Mouse (Mus musculus) urinary bladder, postnatal 10 days (tissue): ENCODE data around the gene Kidins220.
A peak's percentile ranks its signal among the peaks of the same experiment; 100 is the strongest.

ENCODE experiments used
- DNase-seq: peaks from one replicate; pipeline ENCODE4 v3.0.0; 2022; ENCODE audit warnings: low spot score

Gene Kidins220

DNA sequence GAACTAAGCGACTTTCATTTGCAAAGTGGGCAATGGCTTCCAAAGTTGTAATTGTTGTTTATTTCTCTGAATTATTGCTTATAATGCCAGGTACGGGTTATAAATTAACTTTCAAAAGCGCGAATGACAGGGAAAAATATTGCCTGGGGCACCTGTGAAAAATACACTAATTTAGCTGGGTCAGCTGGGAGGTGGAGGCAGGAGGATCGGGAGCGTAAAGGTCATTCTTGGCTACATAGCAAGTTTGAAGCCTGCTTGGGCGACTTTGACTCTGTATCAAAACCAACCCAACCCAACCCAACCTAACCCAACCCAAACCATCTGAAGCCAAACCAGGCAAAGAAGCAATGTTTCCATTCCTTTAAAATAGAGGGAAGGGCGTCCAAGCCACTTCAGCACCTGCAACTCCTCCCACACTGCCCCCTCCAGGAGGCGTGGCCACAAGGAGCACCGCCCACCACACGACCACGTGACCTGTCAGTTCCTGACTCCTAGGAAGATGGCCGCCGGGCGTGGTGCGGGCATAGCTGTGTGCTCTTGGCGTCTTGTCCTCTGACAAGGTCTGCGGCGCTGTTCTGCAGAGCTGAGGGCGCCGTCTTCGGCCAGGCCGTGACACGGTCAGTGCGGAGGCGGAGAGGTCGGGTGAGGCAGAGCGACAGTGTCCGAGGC, at the start of gene Kidins220:
Gene Kidins220 (plus strand): TSS at position 480 of the 669 bp plus-strand sequence.
- DNase-seq: peak; percentile 85

DNA sequence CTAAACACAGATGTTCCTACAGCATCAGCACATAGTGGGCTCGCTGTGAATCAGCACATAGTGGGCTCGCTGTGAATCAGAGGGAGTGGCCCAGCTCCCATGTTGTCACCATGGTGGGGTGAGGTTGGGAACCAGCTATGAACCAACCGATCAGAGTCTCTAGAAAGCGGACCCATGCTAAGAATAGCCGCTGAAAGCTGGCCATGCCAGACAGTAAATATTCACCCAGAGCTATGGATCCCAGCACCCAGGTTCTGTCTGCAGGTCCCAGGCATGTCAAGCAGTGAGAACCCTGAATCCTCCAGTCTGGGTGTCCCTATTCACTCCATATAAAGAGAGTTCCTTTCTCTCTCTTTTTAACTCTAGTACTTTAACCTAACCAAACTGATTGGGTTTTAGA, 49.4 kb upstream of the Kidins220 start:
- DNase-seq: no peak

DNA sequence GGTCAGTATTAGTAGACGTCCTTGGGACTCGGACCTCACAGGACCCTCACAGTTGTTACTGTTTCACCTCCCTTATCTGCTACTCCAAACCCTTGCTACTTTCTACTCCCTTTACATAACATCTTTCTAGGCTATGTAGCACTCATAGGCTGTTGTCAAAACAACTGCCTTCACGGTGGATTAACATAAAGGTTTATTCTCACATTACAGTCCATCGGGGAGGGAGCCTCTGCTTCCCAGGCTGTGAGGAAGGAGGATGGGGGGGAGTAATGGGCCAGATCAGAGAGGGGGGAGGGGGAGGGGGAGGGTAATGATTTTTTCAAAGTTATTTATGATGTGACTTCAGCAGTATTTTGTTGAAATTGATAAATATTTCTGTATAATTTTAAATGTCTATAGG, 49.0 kb upstream of the Kidins220 start:
- no peak for DNase-seq

DNA sequence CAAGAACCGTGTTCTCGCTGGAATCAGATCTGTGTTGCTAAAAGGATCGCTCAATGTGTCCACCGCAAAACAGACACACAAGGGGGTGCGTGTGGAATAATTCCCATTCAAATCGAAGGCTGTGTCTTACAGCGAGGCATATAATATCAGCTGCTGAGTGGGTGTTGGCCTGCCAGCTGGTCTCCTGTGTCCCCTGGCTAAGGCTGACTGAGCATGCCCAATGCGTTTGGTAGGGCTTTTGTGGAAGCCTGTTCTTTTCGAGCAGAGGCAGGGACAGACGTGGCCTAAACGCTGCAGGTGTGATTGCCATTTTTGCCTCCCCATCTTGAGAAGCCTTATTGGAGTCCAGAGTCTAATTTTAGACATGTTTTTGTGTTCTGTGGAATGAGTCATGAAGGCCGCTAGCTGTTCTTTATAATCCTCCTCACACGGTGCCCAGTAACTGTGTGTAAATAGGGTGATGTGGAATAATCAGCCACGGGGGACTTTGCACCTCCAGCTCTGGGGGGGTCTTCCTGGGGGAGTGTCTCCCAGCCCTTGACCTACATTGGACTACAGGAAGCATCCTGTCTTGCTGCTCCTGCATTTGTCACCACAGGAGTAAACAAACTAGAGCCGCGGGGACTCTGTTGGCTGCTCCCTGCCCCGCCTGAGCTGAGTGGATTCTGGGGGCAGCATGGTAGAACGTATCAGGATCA, 46.5 kb upstream of the Kidins220 start:
- no peak for DNase-seq

DNA sequence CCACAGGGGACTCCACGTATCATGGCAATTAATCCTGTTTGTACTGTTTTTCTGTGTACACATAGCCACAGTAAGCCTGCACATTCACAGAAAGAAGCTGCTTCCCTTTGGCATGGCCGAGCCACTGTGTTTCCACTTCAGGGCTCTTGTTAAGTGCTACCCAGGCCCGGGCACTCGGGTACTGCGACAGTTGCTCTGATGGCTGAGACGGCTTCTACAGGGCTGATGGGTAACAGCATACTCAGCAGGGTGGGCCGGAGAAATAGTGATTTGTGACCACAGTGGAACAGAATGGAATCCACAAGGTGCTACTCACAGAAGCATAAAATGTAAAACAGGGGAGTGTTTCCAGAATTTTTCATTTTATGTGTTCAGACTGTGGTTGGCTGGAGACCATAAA, 45.7 kb upstream of the Kidins220 start:
- no peak for DNase-seq

DNA sequence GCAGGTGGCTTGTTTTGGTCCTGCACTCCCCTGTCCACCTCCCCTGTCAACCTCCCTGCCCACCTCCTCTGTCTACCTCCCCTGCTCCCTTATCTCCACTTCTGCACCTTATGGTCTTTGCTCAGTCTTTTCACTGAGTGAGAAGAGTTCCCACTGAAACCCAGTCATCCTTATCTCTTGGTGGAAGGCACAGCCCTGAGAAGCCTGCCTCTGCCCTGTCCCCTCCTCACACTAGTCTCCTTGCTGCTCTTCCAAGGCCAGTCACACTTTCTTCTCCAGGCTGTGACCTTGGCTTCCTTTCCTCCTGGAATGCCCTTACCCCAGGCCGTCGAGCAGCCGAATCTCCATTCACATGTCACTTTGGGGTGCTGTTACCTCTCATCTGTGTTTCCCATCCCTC, 44.0 kb upstream of the Kidins220 start:
- no peak for DNase-seq

DNA sequence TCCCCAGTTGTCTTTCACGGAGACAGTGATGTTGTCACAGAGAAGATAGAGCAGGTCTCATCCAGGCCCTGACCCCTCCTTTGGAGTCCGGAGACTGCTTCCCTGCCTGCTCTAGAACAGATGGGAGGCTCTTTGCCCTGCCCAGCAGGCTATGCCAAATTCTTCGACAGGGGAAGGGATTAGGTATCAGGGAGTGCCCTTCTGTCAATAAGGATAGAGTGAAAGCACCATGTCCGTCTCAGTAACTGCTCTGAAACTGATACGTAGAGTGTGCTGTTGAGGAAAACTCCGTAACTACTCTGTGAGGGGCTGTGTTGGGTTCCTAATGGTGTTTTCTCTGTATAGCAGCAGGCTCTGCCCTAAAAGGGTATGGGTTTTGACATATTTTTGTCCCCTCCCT, 42.6 kb upstream of the Kidins220 start:
- no peak for DNase-seq

DNA sequence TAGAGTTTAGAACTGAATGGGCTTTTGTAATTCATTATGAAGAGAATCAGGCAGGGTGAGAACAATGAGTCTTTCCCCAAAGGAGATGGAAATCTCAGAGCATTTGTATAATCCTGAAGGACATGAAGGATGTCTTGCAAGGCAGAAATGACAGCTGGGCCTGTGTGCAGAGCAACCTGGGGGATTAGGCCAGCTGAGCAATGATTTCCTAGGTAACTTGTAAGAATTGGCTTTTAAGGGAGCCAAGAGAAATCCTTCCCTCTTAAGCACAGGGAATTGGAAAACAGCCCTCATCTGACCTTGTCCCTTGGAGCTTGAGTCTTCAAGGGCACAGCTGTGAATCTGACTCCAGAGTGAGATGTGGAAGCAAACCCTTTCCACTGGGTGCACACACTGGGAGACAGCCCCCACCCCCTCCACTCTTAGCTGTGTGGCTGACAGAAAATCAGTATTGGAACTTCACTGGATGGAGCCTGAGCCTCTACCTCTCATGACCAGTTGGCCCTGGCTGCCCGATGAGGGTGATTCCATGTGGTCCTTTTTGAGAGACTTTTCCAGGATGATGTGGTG, 41.4 kb upstream of the Kidins220 start:
- DNase-seq: no peak

DNA sequence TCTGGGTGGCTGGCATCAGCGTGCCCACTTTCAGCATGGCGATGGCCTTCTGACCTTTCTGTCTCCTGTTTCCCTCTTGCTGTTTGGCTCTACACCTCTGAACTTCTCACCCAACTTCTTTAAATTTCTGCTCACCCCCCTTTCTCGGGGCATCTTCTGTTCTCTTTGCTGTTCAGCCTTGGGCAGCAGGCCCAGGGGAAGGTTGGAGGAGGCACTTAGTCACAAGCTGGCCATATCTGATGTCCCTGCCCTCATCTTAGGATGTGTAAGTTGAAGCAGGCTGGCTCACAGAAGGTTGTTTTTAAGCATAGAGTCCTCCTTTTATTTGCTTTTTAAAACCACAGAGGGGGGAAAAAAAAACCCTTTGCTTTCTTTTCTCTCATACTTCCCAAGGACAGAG, 40.7 kb upstream of the Kidins220 start:
- DNase-seq: no peak

DNA sequence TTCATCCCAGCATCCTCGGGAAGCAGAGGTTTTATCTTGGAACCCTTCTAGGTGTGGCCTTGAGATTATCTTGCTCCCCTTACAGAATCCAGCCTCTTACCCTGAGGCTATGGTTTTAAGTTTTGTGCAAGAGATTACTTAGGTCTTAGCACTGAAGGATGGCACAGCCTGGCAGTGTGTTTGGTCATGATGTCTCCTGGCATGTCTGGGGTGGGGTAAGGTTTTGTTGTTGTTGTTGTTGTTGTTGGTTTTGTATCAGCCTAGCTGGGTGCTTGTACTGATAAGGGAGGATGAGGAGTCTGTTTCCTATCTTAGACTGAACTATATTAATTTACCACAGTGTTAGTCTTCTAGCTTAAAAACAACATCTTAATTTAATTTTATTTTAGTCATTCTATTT, 38.4 kb upstream of the Kidins220 start:
- no peak for DNase-seq

DNA sequence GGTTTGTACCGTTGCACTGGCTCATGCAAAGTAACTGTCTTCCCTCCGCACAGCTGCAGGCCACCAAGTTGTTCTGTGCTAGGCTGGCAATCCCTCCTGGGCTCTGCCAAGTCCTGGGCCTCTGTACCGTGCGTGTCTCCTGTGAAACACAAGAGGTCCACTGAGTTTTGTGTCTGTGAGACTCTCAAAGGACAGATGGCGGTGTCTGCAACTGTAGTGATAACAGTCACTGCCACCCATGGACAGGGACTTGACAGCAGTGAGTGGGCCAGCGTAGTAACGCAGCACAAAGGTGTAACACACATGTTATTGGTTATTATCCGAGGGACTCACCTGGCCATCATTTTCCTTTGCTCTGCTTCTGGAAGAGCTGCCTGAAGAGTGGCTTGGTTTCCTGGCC, 35.4 kb upstream of the Kidins220 start:
- no peak for DNase-seq

DNA sequence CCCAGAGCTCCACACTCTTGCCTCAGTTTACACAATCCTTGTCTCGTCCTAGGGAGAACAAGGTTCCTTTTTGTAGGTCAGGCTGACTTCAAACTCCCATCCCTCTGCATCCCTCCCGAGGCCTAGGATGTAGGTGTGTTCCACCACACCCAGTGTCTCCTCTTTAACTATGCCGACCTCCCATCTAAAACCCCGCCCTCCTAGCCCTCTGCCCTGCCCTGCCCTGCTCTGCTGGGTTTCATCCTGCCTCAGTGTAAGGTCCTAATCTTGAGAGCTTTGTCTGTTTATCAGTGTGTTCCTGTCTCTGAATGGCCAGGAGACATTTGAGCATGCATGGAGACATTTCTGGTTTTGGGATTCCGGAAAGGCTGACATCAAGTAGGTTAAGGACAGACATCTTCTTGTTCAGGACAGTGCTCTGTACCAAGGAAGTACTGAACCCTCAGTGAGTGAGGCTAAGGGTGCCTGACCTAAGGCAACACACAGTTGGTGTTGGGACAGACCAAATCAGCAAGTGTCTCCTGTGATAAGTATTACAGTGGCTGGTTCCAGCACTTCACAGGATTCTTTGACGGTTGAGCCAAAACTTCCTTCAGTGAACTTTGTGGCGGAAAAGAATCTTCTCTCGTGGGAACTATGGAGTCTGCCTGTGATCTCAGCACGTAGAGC, 32.0 kb upstream of the Kidins220 start:
- no peak for DNase-seq

DNA sequence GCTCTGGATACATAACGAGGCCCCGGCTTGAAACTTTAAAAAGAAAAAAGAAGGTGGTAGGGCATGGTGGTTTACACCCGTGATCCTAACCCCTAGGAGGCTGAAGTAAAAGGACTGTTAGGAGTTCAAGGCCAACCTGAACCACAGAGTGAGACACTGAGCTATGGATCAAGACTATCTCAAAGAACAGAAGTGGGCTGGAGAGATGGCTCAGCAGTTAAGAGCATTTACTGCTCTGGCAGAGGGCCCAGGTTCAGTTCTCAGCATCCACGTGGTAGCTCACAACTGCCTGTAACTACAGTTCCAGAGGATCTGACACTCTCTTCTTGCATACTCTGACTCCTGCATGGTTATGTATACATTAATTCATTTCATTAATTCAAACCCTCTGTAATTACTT, 31.3 kb upstream of the Kidins220 start:
- DNase-seq: no peak

DNA sequence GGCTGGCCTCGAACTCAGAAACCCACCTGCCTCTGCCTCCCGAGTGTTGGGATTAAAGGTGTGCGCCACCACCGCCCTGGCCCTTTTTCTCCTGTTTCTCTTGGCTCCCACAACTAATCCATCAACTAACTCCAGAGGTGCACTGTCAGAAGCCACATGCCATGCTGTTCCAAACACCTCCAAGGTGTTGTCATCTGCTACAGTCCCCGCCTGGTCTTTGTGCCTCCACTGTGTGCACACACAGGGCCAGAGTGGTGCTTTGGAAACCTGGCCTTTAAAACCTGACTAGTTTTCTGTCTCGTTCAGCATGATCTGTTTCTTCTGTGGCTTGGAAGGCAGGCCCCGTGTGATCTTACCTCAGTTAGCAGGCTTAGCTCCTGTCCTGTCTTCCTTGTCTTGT, 30.1 kb upstream of the Kidins220 start:
- DNase-seq: no peak

DNA sequence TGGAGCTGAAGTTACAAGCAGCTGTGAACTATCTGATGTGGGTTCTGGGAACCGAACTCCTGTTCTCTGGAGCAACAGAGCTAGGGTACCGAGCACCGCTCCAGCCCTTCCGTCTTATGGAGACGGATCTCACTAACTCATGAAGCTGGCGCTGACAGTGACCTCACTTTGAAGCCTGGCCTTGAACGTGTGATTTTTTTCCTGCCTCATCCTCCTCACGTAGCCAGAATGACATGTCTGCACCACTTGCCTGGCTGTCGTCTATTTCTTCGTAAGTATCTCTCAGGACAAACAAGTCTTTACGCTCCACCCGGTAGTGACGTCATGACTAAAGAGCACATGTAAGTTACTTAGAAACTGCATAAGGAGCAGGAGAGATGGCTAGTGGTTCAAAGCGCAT, 27.7 kb upstream of the Kidins220 start:
- DNase-seq: no peak

DNA sequence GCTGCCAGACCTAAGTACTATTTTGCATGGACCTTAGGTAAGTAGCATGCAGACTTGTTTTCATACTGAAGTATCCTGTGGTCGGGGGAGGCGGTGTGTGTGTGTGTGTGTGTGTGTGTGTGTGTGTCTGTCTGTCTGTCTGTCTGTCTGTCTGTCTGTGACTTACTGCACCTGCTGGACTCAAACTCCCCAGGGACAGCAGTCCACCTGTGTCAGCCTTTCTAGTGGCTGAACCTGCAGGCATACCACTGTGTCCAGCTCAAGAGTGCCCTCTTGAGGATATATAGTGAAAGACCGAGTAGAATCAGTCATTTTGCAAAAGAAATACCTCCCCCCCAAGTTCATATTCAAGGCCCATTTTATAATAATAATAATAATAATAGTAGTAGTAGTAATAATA, 26.4 kb upstream of the Kidins220 start:
- no peak for DNase-seq

DNA sequence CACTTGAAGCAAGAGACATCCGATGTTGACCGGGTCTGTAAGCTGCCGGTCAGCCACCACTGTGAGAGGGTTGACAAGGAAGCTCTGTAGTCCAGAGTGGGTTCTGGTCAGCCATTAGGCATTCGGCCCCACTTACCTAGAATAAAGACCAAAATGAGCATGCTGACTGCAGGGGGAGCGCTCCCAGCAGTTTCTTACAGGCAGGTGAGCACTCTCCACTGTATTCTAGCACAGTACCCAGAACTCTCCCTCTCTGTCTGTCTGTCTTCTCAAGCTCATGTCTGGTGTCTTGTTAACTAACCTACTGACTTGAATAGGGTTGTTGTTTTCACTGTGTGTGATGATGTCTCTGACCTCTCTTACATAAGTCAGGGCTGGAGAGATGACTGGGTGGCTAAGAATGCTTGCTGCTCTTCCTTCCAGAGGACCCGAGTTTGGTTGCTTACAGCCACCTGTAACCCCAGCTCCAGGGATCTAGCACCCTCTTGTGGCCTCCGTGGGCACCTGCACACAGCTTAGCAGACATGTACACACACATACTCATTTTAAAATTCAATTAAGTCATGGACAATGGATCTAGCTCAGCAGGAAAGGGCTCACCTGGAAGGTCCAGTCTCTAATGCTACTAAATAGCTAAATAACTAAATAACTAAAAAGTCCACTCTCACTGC, 24.2 kb upstream of the Kidins220 start:
- DNase-seq: no peak

DNA sequence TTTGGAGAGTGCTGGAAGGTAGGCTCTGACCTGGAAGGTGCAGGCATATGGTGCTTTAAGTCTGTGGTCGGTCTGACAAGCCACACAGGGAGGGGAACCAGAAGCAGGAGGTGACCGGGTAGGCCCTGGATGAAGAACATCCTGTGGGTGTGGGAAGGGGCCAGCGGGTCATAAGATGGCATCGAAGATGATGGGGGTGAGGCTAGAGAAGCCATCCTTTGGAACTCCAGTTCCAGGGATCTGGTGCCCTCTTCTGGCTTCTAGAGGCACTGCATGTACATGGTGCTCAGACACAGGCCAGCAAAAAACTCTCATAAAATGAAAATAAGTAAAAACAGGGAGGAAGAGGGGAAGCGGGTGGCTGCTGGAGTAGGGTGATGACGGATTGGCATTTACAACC, 22.6 kb upstream of the Kidins220 start:
- no peak for DNase-seq

DNA sequence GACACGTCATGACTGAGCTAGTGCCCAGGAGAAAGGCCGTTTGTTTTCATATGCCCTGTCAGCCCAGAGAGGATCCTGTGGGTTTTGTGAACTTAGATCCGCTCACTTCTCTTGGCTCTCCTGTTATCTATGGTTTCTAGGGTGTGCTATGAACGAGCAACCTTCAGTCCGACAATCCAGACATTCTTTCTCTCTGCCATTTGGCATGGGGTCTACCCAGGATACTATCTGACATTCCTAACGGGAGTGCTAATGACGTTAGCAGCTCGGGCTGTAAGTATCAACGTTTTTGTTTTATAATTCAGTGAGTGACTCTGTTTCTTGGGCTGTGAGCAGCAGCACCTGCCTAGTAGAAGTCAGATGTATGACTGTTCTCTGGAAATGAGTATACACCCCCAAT, 19.6 kb upstream of the Kidins220 start:
- DNase-seq: no peak

DNA sequence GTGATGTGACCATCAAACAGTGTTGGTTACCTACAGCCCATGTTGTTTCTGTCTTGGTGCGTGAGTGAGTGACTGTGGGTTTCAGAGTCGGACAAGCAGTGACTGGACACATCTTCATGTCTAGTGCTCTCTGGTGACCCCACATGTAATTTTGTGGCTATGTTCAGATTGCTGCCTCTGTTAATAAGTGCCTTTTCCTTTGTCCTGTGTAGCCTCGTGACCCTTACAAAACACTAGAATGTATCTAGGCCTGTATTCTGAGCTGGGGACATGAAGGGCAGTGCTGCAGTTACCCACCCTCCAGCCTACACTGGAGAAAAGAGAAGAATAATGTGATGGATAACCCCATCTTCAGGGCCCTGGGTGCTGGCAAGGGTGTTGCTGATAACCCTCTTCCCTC, 16.2 kb upstream of the Kidins220 start:
- no peak for DNase-seq

DNA sequence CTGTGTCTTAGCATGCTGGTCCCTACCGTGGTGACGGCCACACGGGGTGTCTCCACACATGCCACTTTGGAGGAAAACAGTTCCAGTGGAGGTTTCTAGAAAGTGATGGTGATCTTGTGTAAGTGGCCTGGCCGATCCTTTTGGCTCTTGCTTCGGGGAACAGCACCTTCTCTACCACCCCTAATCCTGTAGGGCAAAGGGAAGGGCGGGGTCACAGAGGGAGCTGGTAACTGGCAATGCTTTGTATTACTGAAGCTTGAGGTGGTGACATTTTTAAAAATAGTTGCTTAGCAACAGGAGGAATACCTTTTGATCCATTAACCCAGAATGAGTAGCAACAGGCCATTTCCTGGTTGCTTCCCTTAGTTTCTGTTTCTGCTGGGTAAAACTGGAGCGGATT, 12.9 kb upstream of the Kidins220 start:
- DNase-seq: no peak

DNA sequence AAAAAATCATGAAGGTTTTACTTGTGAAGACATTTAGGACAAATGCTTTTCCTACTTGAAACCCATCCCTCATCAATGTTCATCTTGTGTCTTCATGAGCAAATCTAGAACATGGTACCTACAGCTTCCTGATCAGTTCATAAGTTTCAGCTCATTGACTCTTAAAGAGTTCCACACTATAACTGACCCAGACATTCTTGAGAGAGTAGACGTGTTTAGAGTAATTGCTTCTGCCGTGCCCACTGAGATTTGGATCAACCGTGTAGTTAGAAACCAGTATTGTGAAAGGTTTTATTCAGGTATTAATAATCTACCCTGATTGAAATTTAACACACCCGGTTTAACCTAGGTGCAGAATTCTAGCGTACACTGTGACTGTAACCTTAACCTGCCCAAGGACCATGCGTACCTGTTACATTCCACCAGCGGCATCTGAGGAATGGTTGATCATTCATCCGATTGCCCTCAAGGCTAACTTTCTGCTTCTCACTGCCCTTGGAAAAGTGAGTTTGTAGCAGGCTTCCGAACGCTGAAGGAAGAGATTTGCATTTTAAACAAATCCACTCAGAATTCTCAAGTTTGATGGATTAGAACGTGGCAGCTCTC, 12.3 kb upstream of the Kidins220 start:
- DNase-seq: no peak
